Mouse (Mus musculus): Measurements from ENCODE around the gene Usp32. TPM values are rescaled to one million over a fixed set of nuclear protein-coding genes. Genes with fewer than 3 reads are reported as not detected.

Gene Usp32
- polyA plus RNA-seq, 2 experiments: 14.4 to 25.6 TPM

- no peak overlapping the region for H3K4me3 ChIP-seq (ENCODE audit: insufficient read depth in 1 of 2, low read depth in 2 of 2, low read length in 2 of 2)
- TF ChIP-seq EP300 (IDR thresholded peaks at IDR 0.05; ENCODE audit: low read depth): no peak
- TF ChIP-seq CTCF (IDR thresholded peaks at IDR 0.05; ENCODE audit: low read depth): no peak
- DNase-seq (ENCODE audit: low read depth in 3 of 3, low spot score in 3 of 3) (no peak), ATAC-seq (ENCODE audit: insufficient read depth) (no peak)
- H3K9ac ChIP-seq (replicated peaks): no peak overlapping the region
- H3K36me3 ChIP-seq (replicated peaks; ENCODE audit: control insufficient read depth, insufficient read depth, low read depth): peaks cover 67% of the 10 kb centered on the region
- no peaks in the 10 kb centered on the region for H3K9me3 ChIP-seq (ENCODE audit: control insufficient read depth, low read length)
- WGBS (ENCODE audit: insufficient replicate concordance): 80% methylated on average over 1 of the region's 1 CpGs
- H3K27ac ChIP-seq: no peak overlapping the region
- no peak overlapping the region for H3K4me2 ChIP-seq (ENCODE audit: low read depth)
- H3K4me1 ChIP-seq (replicated peaks; ENCODE audit: control insufficient read depth in 2 of 2, insufficient read depth in 2 of 2, low read length in 1 of 2): no peaks in the 10 kb centered on the region
- no peaks in the 10 kb centered on the region for H3K27me3 ChIP-seq (ENCODE audit: control insufficient read depth, insufficient read depth, low read length)
Measured at GRCm38 (mm10) chr11:84995241-84995640, 144.7 kb downstream of the Usp32 start.

DNA sequence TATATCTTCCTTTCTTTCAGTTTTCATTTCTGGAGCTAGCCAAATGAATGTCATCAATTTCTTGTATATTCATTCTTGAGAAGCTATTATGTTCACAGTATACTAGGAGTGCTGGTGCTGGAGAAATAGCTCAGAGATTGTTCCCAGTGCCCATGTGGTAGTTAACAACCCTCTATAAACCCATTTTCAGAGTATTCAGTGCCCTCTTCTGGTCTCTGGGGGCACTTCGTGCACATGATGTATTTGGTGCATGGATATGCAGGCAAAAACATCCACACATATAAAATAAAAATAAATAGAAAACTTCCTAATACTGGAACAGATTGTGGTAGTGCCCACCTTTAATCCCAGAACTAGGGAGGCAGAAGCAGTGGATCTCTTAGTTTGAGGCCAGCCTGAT, 147.0 kb downstream of the Usp32 start:
- Histone ChIP-seq H3K36me3 (replicated peaks; ENCODE audit: control insufficient read depth, insufficient read depth, low read depth) (peaks cover 84% of the 10 kb centered on the region), H3K4me3 (ENCODE audit: insufficient read depth in 1 of 2, low read depth in 2 of 2, low read length in 2 of 2) (no peak overlapping the region), H3K27ac (no peak overlapping the region), H3K4me1 (replicated peaks; ENCODE audit: control insufficient read depth in 2 of 2, insufficient read depth in 2 of 2, low read length in 1 of 2) (no peaks in the 10 kb centered on the region), H3K9ac (replicated peaks) (no peak overlapping the region), H3K27me3 (ENCODE audit: control insufficient read depth, insufficient read depth, low read length) (no peaks in the 10 kb centered on the region), H3K4me2 (ENCODE audit: low read depth) (no peak overlapping the region), H3K9me3 (ENCODE audit: control insufficient read depth, low read length) (no peaks in the 10 kb centered on the region)
- ATAC-seq (ENCODE audit: insufficient read depth): no peak
- TF ChIP-seq CTCF (IDR thresholded peaks at IDR 0.05; ENCODE audit: low read depth) (no peak), EP300 (IDR thresholded peaks at IDR 0.05; ENCODE audit: low read depth) (no peak)
- 87% methylated on average over 1 of the region's 1 CpGs for WGBS (ENCODE audit: insufficient replicate concordance)
- DNase-seq (ENCODE audit: low read depth in 3 of 3, low spot score in 3 of 3): no peak

DNA sequence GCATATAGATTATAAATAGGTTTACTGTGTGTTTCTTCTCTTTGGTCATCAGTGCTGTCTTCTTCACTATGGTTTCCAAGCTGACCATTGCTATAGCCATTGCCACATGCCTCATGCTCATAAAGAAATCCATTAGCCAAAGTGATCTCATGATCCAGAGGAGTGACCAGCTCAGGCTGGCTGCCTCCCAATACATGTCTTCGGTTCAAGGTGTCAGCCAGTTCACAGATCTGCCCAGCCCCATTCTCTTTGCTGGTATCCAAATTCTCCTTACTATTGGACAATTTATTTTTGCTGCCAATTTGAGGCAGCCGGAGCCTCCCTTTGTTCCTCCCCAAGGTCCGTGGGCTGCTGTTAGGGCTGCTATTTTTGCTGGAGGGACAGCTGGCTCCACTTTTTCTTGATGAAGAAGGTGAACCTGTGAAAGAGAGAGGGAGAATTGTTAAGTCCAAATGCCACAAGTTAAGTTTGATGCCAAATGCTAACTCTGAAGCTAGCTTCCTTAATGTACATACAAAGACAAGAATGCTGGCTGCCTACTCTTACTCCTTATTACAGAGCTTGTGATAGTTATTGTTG, 151.5 kb downstream of the Usp32 start:
- no peak for DNase-seq (ENCODE audit: low read depth in 3 of 3, low spot score in 3 of 3)
- Histone ChIP-seq H3K4me1 (replicated peaks; ENCODE audit: control insufficient read depth in 2 of 2, insufficient read depth in 2 of 2, low read length in 1 of 2) (no peaks in the 10 kb centered on the region), H3K4me3 (ENCODE audit: insufficient read depth in 1 of 2, low read depth in 2 of 2, low read length in 2 of 2) (no peak overlapping the region), H3K27ac (no peak overlapping the region), H3K9ac (replicated peaks) (no peak overlapping the region), H3K36me3 (replicated peaks; ENCODE audit: control insufficient read depth, insufficient read depth, low read depth) (peaks cover 79% of the 10 kb centered on the region), H3K9me3 (ENCODE audit: control insufficient read depth, low read length) (no peaks in the 10 kb centered on the region), H3K4me2 (ENCODE audit: low read depth) (no peak overlapping the region), H3K27me3 (ENCODE audit: control insufficient read depth, insufficient read depth, low read length) (no peaks in the 10 kb centered on the region)
- TF ChIP-seq EP300 (IDR thresholded peaks at IDR 0.05; ENCODE audit: low read depth) (no peak), CTCF (IDR thresholded peaks at IDR 0.05; ENCODE audit: low read depth) (no peak)
- WGBS (ENCODE audit: insufficient replicate concordance): 86% methylated on average over 3 of the region's 3 CpGs
- no peak for ATAC-seq (ENCODE audit: insufficient read depth)

- Histone ChIP-seq H3K4me2 (ENCODE audit: low read depth) (no peak overlapping the region), H3K9ac (replicated peaks) (no peak overlapping the region), H3K9me3 (ENCODE audit: control insufficient read depth, low read length) (no peaks in the 10 kb centered on the region), H3K36me3 (replicated peaks; ENCODE audit: control insufficient read depth, insufficient read depth, low read depth) (peaks cover 56% of the 10 kb centered on the region), H3K4me1 (replicated peaks; ENCODE audit: control insufficient read depth in 2 of 2, insufficient read depth in 2 of 2, low read length in 1 of 2) (no peaks in the 10 kb centered on the region), H3K27me3 (ENCODE audit: control insufficient read depth, insufficient read depth, low read length) (no peaks in the 10 kb centered on the region), H3K4me3 (ENCODE audit: insufficient read depth in 1 of 2, low read depth in 2 of 2, low read length in 2 of 2) (no peak overlapping the region), H3K27ac (no peak overlapping the region)
- ATAC-seq (ENCODE audit: insufficient read depth) (no peak), DNase-seq (ENCODE audit: low read depth in 3 of 3, low spot score in 3 of 3) (no peak)
- 80% methylated on average over 6 of the region's 6 CpGs for WGBS (ENCODE audit: insufficient replicate concordance)
- TF ChIP-seq EP300 (IDR thresholded peaks at IDR 0.05; ENCODE audit: low read depth) (no peak), CTCF (IDR thresholded peaks at IDR 0.05; ENCODE audit: low read depth) (no peak)
Measured at GRCm38 (mm10) chr11:84985421-84985820, 154.5 kb downstream of the Usp32 start.

GRCm38 (mm10) chr11:84980697-84981096, 159.3 kb downstream of the Usp32 start:
- DNase-seq (ENCODE audit: low read depth in 3 of 3, low spot score in 3 of 3) (no peak), ATAC-seq (ENCODE audit: insufficient read depth) (no peak)
- Histone ChIP-seq H3K9me3 (ENCODE audit: control insufficient read depth, low read length) (no peaks in the 10 kb centered on the region), H3K9ac (replicated peaks) (no peak overlapping the region), H3K4me3 (ENCODE audit: insufficient read depth in 1 of 2, low read depth in 2 of 2, low read length in 2 of 2) (no peak overlapping the region), H3K4me2 (ENCODE audit: low read depth) (no peak overlapping the region), H3K27ac (no peak overlapping the region), H3K27me3 (ENCODE audit: control insufficient read depth, insufficient read depth, low read length) (no peaks in the 10 kb centered on the region), H3K4me1 (replicated peaks; ENCODE audit: control insufficient read depth in 2 of 2, insufficient read depth in 2 of 2, low read length in 1 of 2) (no peaks in the 10 kb centered on the region), H3K36me3 (replicated peaks; ENCODE audit: control insufficient read depth, insufficient read depth, low read depth) (peaks cover 17% of the 10 kb centered on the region)
- TF ChIP-seq EP300 (IDR thresholded peaks at IDR 0.05; ENCODE audit: low read depth): no peak
- no peak for TF ChIP-seq CTCF (IDR thresholded peaks at IDR 0.05; ENCODE audit: low read depth)
- 64% methylated on average over 2 of the region's 2 CpGs for WGBS (ENCODE audit: insufficient replicate concordance)

All from liver, embryonic 14.5 days (tissue).